Mouse (Mus musculus) hindbrain, embryonic 13.5 days (tissue): ENCODE results near the gene Prg3. TPM values are rescaled to one million over a fixed set of nuclear protein-coding genes. Genes with fewer than 3 reads are reported as not detected.

Source experiments
- ATAC-seq: fragments of 200-750 bp; cut with Nextera tagmentation; 2 replicates; pipeline ENCODE4 v1.8.0; 2017; ENCODE audit warnings: moderate TSS enrichment; ENCODE audit not compliant: low FRiP score
- H3K27ac ChIP-seq: fragments of 300-500 bp; sonication (generic); 2 replicates; pipeline ENCODE4 v1.5.1; 2015; ENCODE audit warnings: inconsistent platforms, mild to moderate bottlenecking, moderate library complexity
- H3K27me3 ChIP-seq: fragments of 300-500 bp; sonication (generic); 2 replicates; pipeline ENCODE4 v1.6.1; 2015; ENCODE audit warnings: mild to moderate bottlenecking, inconsistent platforms
- H3K36me3 ChIP-seq: fragments of 300-500 bp; sonication (generic); 2 replicates; pipeline ENCODE4 v1.6.1; 2015; ENCODE audit warnings: mild to moderate bottlenecking, inconsistent platforms
- H3K4me1 ChIP-seq: fragments of 300-500 bp; sonication (generic); replicated peaks from 2 replicates; pipeline ENCODE4 v1.6.1; 2015; ENCODE audit warnings: inconsistent platforms
- H3K4me2 ChIP-seq: fragments of 300-500 bp; sonication (generic); 2 replicates; pipeline ENCODE4 v1.6.1; 2015; ENCODE audit warnings: inconsistent platforms, mild to moderate bottlenecking, moderate library complexity
- H3K4me3 ChIP-seq: fragments of 300-500 bp; sonication (generic); 2 replicates; pipeline ENCODE4 v1.5.1; 2015; ENCODE audit warnings: mild to moderate bottlenecking, inconsistent platforms
- H3K9ac ChIP-seq: fragments of 300-500 bp; sonication (generic); 2 replicates; pipeline ENCODE4 v1.6.1; 2015; ENCODE audit warnings: mild to moderate bottlenecking, inconsistent platforms
- H3K9me3 ChIP-seq: fragments of 300-500 bp; sonication (generic); 2 replicates; pipeline ENCODE4 v1.6.1; 2016; ENCODE audit warnings: inconsistent platforms
- WGBS: fragments of 180-500 bp; shearing (Covaris S2); methylation state at CpG from one replicate; pipeline ENCODE4 v1.1.7; 2015; 5-methylcytosine and 5-hydroxymethylcytosine counted together
- polyA plus RNA-seq: library from polyadenylated mRNA; unstranded; fragments of >200 nt; fragmentation: Nextera tagmentation; extraction: Ambion mirVana; gene quantifications from 2 replicates; pipeline ENCODE4 v1.2.1, GENCODE M21; 2015

Prg3 gene
- polyA plus RNA-seq, 1 experiment from 2014 or later = not detected

- no peaks in the 10 kb centered on the region for H3K27me3 ChIP-seq
- no peak for ATAC-seq
- no peaks in the 10 kb centered on the region for H3K4me1 ChIP-seq
- H3K27ac ChIP-seq = no peak overlapping the region
- H3K4me3 ChIP-seq = no peak overlapping the region
- H3K36me3 ChIP-seq = no peaks in the 10 kb centered on the region
- no peaks in the 10 kb centered on the region for H3K9me3 ChIP-seq
- 62% methylated on average over 5 of the region's 5 CpGs for WGBS
- no peak overlapping the region for H3K4me2 ChIP-seq
- H3K9ac ChIP-seq = no peak overlapping the region
Measured at GRCm38 (mm10) chr2:84956274-84956673, 31.7 kb upstream of the Prg3 start.

GRCm38 (mm10) chr2:84958588-84959264 is 29.3 kb upstream of the Prg3 start:
- H3K4me1 ChIP-seq = 0 out of 2 replicates have a peak, but pooled peaks cover 3% of the 10 kb centered on the region
- H3K27ac ChIP-seq = no peak overlapping the region
- no peaks in the 10 kb centered on the region for H3K9me3 ChIP-seq
- no peak for ATAC-seq
- H3K4me2 ChIP-seq = no peak overlapping the region
- no peaks in the 10 kb centered on the region for H3K27me3 ChIP-seq
- no peak overlapping the region for H3K9ac ChIP-seq
- H3K36me3 ChIP-seq = no peaks in the 10 kb centered on the region
- H3K4me3 ChIP-seq = no peak overlapping the region
- 89% methylated on average over 11 of the region's 11 CpGs for WGBS

GRCm38 (mm10) chr2:84961300-84961699 is 26.7 kb upstream of the Prg3 start:
- Histone ChIP-seq H3K27me3 (no peaks in the 10 kb centered on the region), H3K4me2 (no peak overlapping the region), H3K4me1 (0 out of 2 replicates have a peak, but pooled peaks cover 3% of the 10 kb centered on the region), H3K9me3 (no peaks in the 10 kb centered on the region), H3K4me3 (no peak overlapping the region), H3K9ac (no peak overlapping the region), H3K27ac (no peak overlapping the region), H3K36me3 (no peaks in the 10 kb centered on the region)
- no peak for ATAC-seq
- WGBS = 74% methylated on average over 2 of the region's 2 CpGs

- Histone ChIP-seq H3K4me1 (0 out of 2 replicates have a peak, but pooled peaks cover 3% of the 10 kb centered on the region), H3K27ac (no peak overlapping the region), H3K4me2 (no peak overlapping the region), H3K4me3 (no peak overlapping the region), H3K9me3 (no peaks in the 10 kb centered on the region), H3K27me3 (no peaks in the 10 kb centered on the region), H3K36me3 (no peaks in the 10 kb centered on the region), H3K9ac (no peak overlapping the region)
- WGBS = 69% methylated on average over 3 of the region's 3 CpGs
- ATAC-seq = no peak
Measured at GRCm38 (mm10) chr2:84961901-84962300, 26.1 kb upstream of the Prg3 start.

- H3K4me1 ChIP-seq = 0 out of 2 replicates have a peak, but pooled peaks cover 3% of the 10 kb centered on the region
- 24% methylated on average over 6 of the region's 6 CpGs for WGBS
- no peak overlapping the region for H3K4me2 ChIP-seq
- no peaks in the 10 kb centered on the region for H3K27me3 ChIP-seq
- H3K4me3 ChIP-seq = no peak overlapping the region
- no peaks in the 10 kb centered on the region for H3K9me3 ChIP-seq
- ATAC-seq = no peak
- no peaks in the 10 kb centered on the region for H3K36me3 ChIP-seq
- H3K9ac ChIP-seq = no peak overlapping the region
- no peak overlapping the region for H3K27ac ChIP-seq
Measured at GRCm38 (mm10) chr2:84962906-84963507, 25.0 kb upstream of the Prg3 start.

- WGBS = 90% methylated on average over 7 of the region's 7 CpGs
- Histone ChIP-seq H3K4me2 (no peak overlapping the region), H3K36me3 (no peaks in the 10 kb centered on the region), H3K9ac (no peak overlapping the region), H3K4me1 (0 out of 2 replicates have a peak, but pooled peaks cover 3% of the 10 kb centered on the region), H3K4me3 (no peak overlapping the region), H3K27me3 (no peaks in the 10 kb centered on the region), H3K9me3 (no peaks in the 10 kb centered on the region), H3K27ac (no peak overlapping the region)
- no peak for ATAC-seq
Measured at GRCm38 (mm10) chr2:84964111-84964801, 23.8 kb upstream of the Prg3 start.

- Histone ChIP-seq H3K4me1 (0 out of 2 replicates have a peak, but pooled peaks cover 3% of the 10 kb centered on the region), H3K36me3 (no peaks in the 10 kb centered on the region), H3K9ac (no peak overlapping the region), H3K4me3 (no peak overlapping the region), H3K27me3 (no peaks in the 10 kb centered on the region), H3K4me2 (no peak overlapping the region), H3K9me3 (no peaks in the 10 kb centered on the region), H3K27ac (no peak overlapping the region)
- 90% methylated on average over 5 of the region's 5 CpGs for WGBS
- ATAC-seq = no peak
Measured at GRCm38 (mm10) chr2:84967318-84967991, 20.6 kb upstream of the Prg3 start.

- Histone ChIP-seq H3K4me2 (no peak overlapping the region), H3K27me3 (no peaks in the 10 kb centered on the region), H3K36me3 (no peaks in the 10 kb centered on the region), H3K4me1 (no peaks in the 10 kb centered on the region), H3K9me3 (no peaks in the 10 kb centered on the region), H3K9ac (no peak overlapping the region), H3K4me3 (no peak overlapping the region), H3K27ac (no peak overlapping the region)
- ATAC-seq = no peak
- WGBS = 92% methylated on average over 2 of the region's 2 CpGs
Measured at GRCm38 (mm10) chr2:84975580-84975979, 12.4 kb upstream of the Prg3 start.

- Histone ChIP-seq H3K4me3 (no peak within 1 kb of the TSS), H3K4me2 (no peak within 1 kb of the TSS), H3K27me3 (no peaks in the 10 kb centered on the region), H3K27ac (no peak within 1 kb of the TSS), H3K4me1 (no peaks in the 10 kb centered on the region), H3K36me3 (no peaks in the 10 kb centered on the region), H3K9ac (no peak within 1 kb of the TSS), H3K9me3 (no peaks in the 10 kb centered on the region)
- WGBS = 59% methylated on average over 1 of the region's 1 CpGs
- no peak for ATAC-seq
Measured at GRCm38 (mm10) chr2:84980188-84980587, 7.8 kb upstream of the Prg3 start, which contains the start of gene Prg2. Gene Prg2 (plus strand): TSS chr2:84980461.

GRCm38 (mm10) chr2:84996376-84996775 is 8.4 kb downstream of the Prg3 start:
- H3K4me3 ChIP-seq = no peak overlapping the region
- H3K9me3 ChIP-seq = no peaks in the 10 kb centered on the region
- no peaks in the 10 kb centered on the region for H3K27me3 ChIP-seq
- H3K36me3 ChIP-seq = no peaks in the 10 kb centered on the region
- 95% methylated on average over 2 of the region's 2 CpGs for WGBS
- no peak overlapping the region for H3K9ac ChIP-seq
- no peak overlapping the region for H3K27ac ChIP-seq
- no peak overlapping the region for H3K4me2 ChIP-seq
- ATAC-seq = no peak
- H3K4me1 ChIP-seq = no peaks in the 10 kb centered on the region

GRCm38 (mm10) chr2:84999486-85000181 is 11.6 kb downstream of the Prg3 start:
- 79% methylated on average over 3 of the region's 3 CpGs for WGBS
- H3K4me1 ChIP-seq = no peaks in the 10 kb centered on the region
- H3K27me3 ChIP-seq = no peaks in the 10 kb centered on the region
- H3K9ac ChIP-seq = no peak overlapping the region
- H3K4me3 ChIP-seq = no peak overlapping the region
- no peak overlapping the region for H3K27ac ChIP-seq
- no peaks in the 10 kb centered on the region for H3K9me3 ChIP-seq
- no peak overlapping the region for H3K4me2 ChIP-seq
- no peak for ATAC-seq
- no peaks in the 10 kb centered on the region for H3K36me3 ChIP-seq

GRCm38 (mm10) chr2:85001497-85001896 is 13.5 kb downstream of the Prg3 start:
- H3K36me3 ChIP-seq = no peaks in the 10 kb centered on the region
- no peaks in the 10 kb centered on the region for H3K9me3 ChIP-seq
- H3K9ac ChIP-seq = no peak overlapping the region
- no peak overlapping the region for H3K27ac ChIP-seq
- no peaks in the 10 kb centered on the region for H3K4me1 ChIP-seq
- no peak for ATAC-seq
- 69% methylated on average over 13 of the region's 13 CpGs for WGBS
- H3K4me2 ChIP-seq = no peak overlapping the region
- H3K27me3 ChIP-seq = no peaks in the 10 kb centered on the region
- H3K4me3 ChIP-seq = no peak overlapping the region
